Mouse (Mus musculus) olfactory bulb, adult 2 months (tissue): Measurements from ENCODE around the gene Lrmda. TPM values are rescaled to one million over a fixed set of nuclear protein-coding genes. Genes with fewer than 3 reads are reported as not detected.

Source experiments
- H3K27ac ChIP-seq: fragments of 200-500 bp; 2 replicates; pipeline ENCODE4 v1.5.1; 2012; ENCODE audit warnings: low read depth, low read length; ENCODE audit not compliant: insufficient read depth
- H3K4me1 ChIP-seq: fragments of 200-500 bp; 2 replicates; pipeline ENCODE4 v1.6.1; 2012; ENCODE audit warnings: low read length; ENCODE audit not compliant: control insufficient read depth, insufficient read depth
- H3K4me3 ChIP-seq: fragments of 200-500 bp; 2 replicates; pipeline ENCODE4 v1.5.1; 2012; ENCODE audit warnings: mild to moderate bottlenecking, low read depth, low read length, moderate library complexity; ENCODE audit not compliant: insufficient read depth
- CTCF ChIP-seq: fragments of 200-500 bp; IDR thresholded peaks from 2 replicates; pipeline ENCODE4 v1.5.1; 2012; ENCODE audit warnings: low read depth, mild to moderate bottlenecking, low read length, moderate library complexity; ENCODE audit not compliant: insufficient read depth
- POLR2A ChIP-seq: fragments of 200-500 bp; IDR thresholded peaks from 2 replicates; pipeline ENCODE4 v1.6.1; 2012; ENCODE audit warnings: mild to moderate bottlenecking, low read depth, low read length, moderate library complexity; ENCODE audit not compliant: insufficient read depth
- WGBS: fragments of 180-500 bp; shearing (Covaris S2); methylation state at CpG from one replicate; pipeline ENCODE4 v1.1.7; 2018; 5-methylcytosine and 5-hydroxymethylcytosine counted together
- polyA plus RNA-seq: library from polyadenylated mRNA; stranded (reverse); fragments of >200 nt; gene quantifications from 2 replicates; pipeline ENCODE4 v1.2.4, GENCODE M21; 2012; ENCODE audit warnings: low replicate concordance; ENCODE audit not compliant: missing spikeins, insufficient read depth, insufficient read length

The Lrmda gene
- polyA plus RNA-seq, 1 experiment = not detected

GRCm38 (mm10) chr14:22265229-22265905 is 245.9 kb downstream of the Lrmda start:
- Histone ChIP-seq H3K27ac (no peak overlapping the region), H3K4me3 (no peak overlapping the region), H3K4me1 (no peaks in the 10 kb centered on the region)
- TF ChIP-seq CTCF = no peak
- 92% methylated on average over 4 of the region's 4 CpGs for WGBS

- TF ChIP-seq POLR2A (no peak), CTCF (no peak)
- WGBS = 95% methylated on average over 9 of the region's 9 CpGs
- no peak overlapping the region for H3K4me3 ChIP-seq
- no peaks in the 10 kb centered on the region for H3K4me1 ChIP-seq
- no peak overlapping the region for H3K27ac ChIP-seq
These were observed 250.3 kb downstream of the Lrmda start for GRCm38 (mm10) chr14:22269812-22270211.

DNA sequence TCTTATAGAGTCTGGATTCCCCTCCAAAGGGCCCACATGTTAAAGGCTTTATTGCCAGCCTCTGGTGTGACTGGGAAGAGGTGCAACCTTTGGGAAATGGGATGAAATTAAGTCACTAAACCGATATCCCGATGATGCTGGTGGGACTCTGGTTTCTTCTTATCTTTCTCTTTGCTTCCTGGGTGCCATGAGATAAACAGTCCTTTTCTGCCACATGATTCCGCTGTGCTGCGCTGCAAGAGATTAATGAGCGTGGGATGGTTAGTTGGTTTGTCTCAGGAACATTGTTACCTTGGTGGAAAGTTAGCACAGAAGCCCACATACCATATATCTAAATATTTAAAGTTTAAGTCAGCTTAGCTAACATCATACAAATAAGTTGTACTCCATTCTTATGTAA is 258.5 kb downstream of the Lrmda start:
- Histone ChIP-seq H3K27ac (no peak overlapping the region), H3K4me1 (no peaks in the 10 kb centered on the region), H3K4me3 (no peak overlapping the region)
- TF ChIP-seq CTCF = no peak
- no peak for TF ChIP-seq POLR2A
- 93% methylated on average over 5 of the region's 5 CpGs for WGBS

DNA sequence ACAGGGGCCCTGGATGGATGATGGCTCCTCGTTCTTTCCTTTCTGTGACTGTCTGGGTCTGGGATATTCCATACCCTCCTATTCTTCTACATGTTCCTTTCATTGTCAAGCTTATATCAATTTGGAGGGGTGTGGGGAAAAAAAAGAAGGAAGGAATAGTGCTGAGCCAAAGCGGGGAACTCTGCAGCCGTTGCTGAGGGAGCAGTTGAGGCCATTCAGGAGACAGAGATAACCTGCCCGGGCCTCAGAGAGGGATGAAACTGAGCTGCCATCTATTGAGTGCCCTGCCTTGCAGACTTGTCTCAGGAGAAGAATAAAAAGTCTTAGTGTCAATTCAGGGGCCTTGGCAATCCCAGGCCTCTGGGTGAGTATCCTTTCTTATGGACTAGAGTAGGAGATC is 260.1 kb downstream of the Lrmda start:
- 94% methylated on average over 4 of the region's 4 CpGs for WGBS
- no peak overlapping the region for H3K4me3 ChIP-seq
- H3K27ac ChIP-seq = no peak overlapping the region
- no peaks in the 10 kb centered on the region for H3K4me1 ChIP-seq
- TF ChIP-seq CTCF (no peak), POLR2A (no peak)

- TF ChIP-seq POLR2A (no peak), CTCF (no peak)
- H3K27ac ChIP-seq = no peak overlapping the region
- H3K4me3 ChIP-seq = no peak overlapping the region
- WGBS = 23% methylated on average over 7 of the region's 7 CpGs
- H3K4me1 ChIP-seq = no peaks in the 10 kb centered on the region
These were observed 262.1 kb downstream of the Lrmda start for GRCm38 (mm10) chr14:22281630-22282029.

DNA sequence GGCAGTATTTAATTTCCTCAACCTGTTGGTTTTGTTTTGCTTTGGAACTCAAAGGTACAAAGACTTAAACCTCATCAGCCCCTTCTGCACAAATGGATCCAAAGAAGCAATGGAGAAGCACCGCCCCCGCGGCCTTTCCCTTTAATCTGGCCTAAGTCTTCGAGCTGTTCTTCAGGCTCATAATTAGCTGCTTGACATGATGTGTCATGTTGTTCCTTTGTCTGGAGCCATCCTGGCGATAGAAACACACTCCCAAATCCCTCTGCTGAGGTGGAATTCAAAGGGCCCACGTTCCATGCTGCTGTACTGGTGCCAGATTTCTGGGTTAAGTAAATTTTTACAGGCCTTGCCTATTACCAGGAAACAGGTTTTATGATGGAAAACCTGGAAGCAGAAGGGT is 263.3 kb downstream of the Lrmda start:
- Histone ChIP-seq H3K4me1 (no peaks in the 10 kb centered on the region), H3K4me3 (no peak overlapping the region), H3K27ac (no peak overlapping the region)
- TF ChIP-seq POLR2A (no peak), CTCF (no peak)
- 46% methylated on average over 6 of the region's 6 CpGs for WGBS

- no peak for TF ChIP-seq POLR2A
- Histone ChIP-seq H3K4me3 (no peak overlapping the region), H3K4me1 (no peaks in the 10 kb centered on the region), H3K27ac (no peak overlapping the region)
- WGBS = 82% methylated on average over 2 of the region's 2 CpGs
These were observed 264.2 kb downstream of the Lrmda start for GRCm38 (mm10) chr14:22283722-22284121.

GRCm38 (mm10) chr14:22284823-22285517 is 265.5 kb downstream of the Lrmda start:
- 94% methylated on average over 15 of the region's 15 CpGs for WGBS
- TF ChIP-seq POLR2A (no peak), CTCF (no peak)
- Histone ChIP-seq H3K27ac (no peak overlapping the region), H3K4me1 (no peaks in the 10 kb centered on the region), H3K4me3 (no peak overlapping the region)

- no peak overlapping the region for H3K27ac ChIP-seq
- TF ChIP-seq CTCF (no peak), POLR2A (no peak)
- no peaks in the 10 kb centered on the region for H3K4me1 ChIP-seq
- H3K4me3 ChIP-seq = no peak overlapping the region
- 84% methylated on average over 4 of the region's 4 CpGs for WGBS
These were observed 266.3 kb downstream of the Lrmda start for GRCm38 (mm10) chr14:22285826-22286225.

DNA sequence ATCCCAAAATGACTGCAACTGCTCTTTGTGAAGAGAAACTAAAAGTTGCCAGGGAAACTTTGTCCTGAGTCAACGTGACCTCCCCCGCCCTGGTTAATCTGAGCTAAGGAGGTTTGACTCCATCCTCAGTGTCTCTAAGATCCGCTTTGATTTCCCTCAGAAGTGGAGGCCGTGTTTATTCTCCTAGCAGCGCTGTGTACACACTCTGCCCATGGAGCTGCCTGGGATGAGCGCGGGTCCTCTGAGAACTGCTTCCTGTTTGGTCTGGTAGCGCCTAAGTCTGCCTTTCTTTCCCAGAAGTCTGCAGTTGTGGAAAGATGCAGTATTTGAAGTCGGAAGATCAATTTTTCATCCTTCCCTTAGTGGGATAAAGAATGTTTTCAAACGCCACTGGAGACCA is 268.7 kb downstream of the Lrmda start:
- Histone ChIP-seq H3K4me3 (no peak overlapping the region), H3K27ac (no peak overlapping the region), H3K4me1 (no peaks in the 10 kb centered on the region)
- WGBS = 83% methylated on average over 10 of the region's 10 CpGs
- TF ChIP-seq CTCF (no peak), POLR2A (no peak)
